Mouse (Mus musculus) heart, postnatal 36 days (tissue): ENCODE results near the gene Slc35d1. TPM values are rescaled to one million over a fixed set of nuclear protein-coding genes. Genes with fewer than 3 reads are reported as not detected.

ENCODE experiments used
- total RNA-seq, 2 experiments: library from RNA; stranded (reverse); gene quantifications; 2 replicates each; pipeline ENCODE4 v1.2.3; 2021

Gene Slc35d1
- total RNA-seq, 2 experiments from 2014 or later, result 6.0 to 10.1 TPM

Other genes with a start within 250 kb of the Slc35d1 start
- not detected for gene Tctex1d1, start 236.6 kb downstream of the Slc35d1 start, total RNA-seq
- not detected for gene Insl5, start 188.3 kb downstream of the Slc35d1 start, total RNA-seq
- gene Mier1, start 100.8 kb downstream of the Slc35d1 start, total RNA-seq, result 10 to 100 TPM; 32.5 to 34.6 TPM
- gene Wdr78, start 100.6 kb downstream of the Slc35d1 start, total RNA-seq, result 1 to 10 TPM; 1.1 to 1.5 TPM
- gene 4921539E11Rik, start 75.7 kb upstream of the Slc35d1 start, total RNA-seq, result not detected
- gene Oma1, start 98.6 kb upstream of the Slc35d1 start, total RNA-seq, result 10 to 100 TPM; 27.9 to 36.5 TPM